Mouse (Mus musculus): ENCODE data around the gene Snrpd2. TPM values are rescaled to one million over a fixed set of nuclear protein-coding genes. Genes with fewer than 3 reads are reported as not detected.

The Snrpd2 gene
- polyA plus RNA-seq, 1 experiment = 19.0 TPM

- no peak for DNase-seq (ENCODE audit: low read depth in 1 of 2, low spot score in 2 of 2)
- peaks cover 5% of the 10 kb centered on the region for H3K4me1 ChIP-seq (ENCODE audit: control insufficient read depth, insufficient read depth, insufficient read length)
- H3K27ac ChIP-seq (ENCODE audit: insufficient read depth, low read length) = no peak overlapping the region
- no peak overlapping the region for H3K4me3 ChIP-seq (ENCODE audit: extremely low read depth, insufficient read depth, insufficient read length)
- H3K36me3 ChIP-seq (ENCODE audit: control insufficient read depth, insufficient read depth, low read length) = no peaks in the 10 kb centered on the region
- WGBS = 94% methylated on average over 8 of the region's 8 CpGs
- TF ChIP-seq POLR2A (IDR thresholded peaks at IDR 0.05; ENCODE audit: low read depth, low read length) (no peak), CTCF (IDR thresholded peaks at IDR 0.05; ENCODE audit: extremely low read depth, insufficient read depth, insufficient read length, insufficient replicate concordance) (no peak)
- 0 out of 2 replicates have a peak, but pooled peaks cover 4% of the 10 kb centered on the region for H3K27me3 ChIP-seq (ENCODE audit: control insufficient read depth, insufficient read depth, low read length)
Observed at GRCm38 (mm10) chr7:19119083-19119482, 30.4 kb upstream of the Snrpd2 start.

- H3K4me3 ChIP-seq (ENCODE audit: extremely low read depth, insufficient read depth, insufficient read length) = peak within 1 kb of the TSS; percentile 84
- no peaks in the 10 kb centered on the region for H3K36me3 ChIP-seq (ENCODE audit: control insufficient read depth, insufficient read depth, low read length)
- TF ChIP-seq CTCF (IDR thresholded peaks at IDR 0.05; ENCODE audit: extremely low read depth, insufficient read depth, insufficient read length, insufficient replicate concordance) (no peak), POLR2A (IDR thresholded peaks at IDR 0.05; ENCODE audit: low read depth, low read length) (peak; percentile 90)
- peaks cover 5% of the 10 kb centered on the region for H3K4me1 ChIP-seq (ENCODE audit: control insufficient read depth, insufficient read depth, insufficient read length)
- H3K27ac ChIP-seq (ENCODE audit: insufficient read depth, low read length) = peak within 1 kb of the TSS; percentile 34; the same call in 1 of the 2 replicates
- WGBS = under 1% methylated on average over 34 of the region's 34 CpGs
- peak; percentile 93 to 96 for DNase-seq (ENCODE audit: low read depth in 1 of 2, low spot score in 2 of 2)
- H3K27me3 ChIP-seq (ENCODE audit: control insufficient read depth, insufficient read depth, low read length) = 0 out of 2 replicates have a peak, but pooled peaks cover 4% of the 10 kb centered on the region
Observed at GRCm38 (mm10) chr7:19119631-19120429, 29.7 kb upstream of the Snrpd2 start, which contains the start of gene Fbxo46. Fbxo46 (plus strand) TSS chr7:19119859.

GRCm38 (mm10) chr7:19121686-19122085, 27.8 kb upstream of the Snrpd2 start:
- Histone ChIP-seq H3K27me3 (ENCODE audit: control insufficient read depth, insufficient read depth, low read length) (0 out of 2 replicates have a peak, but pooled peaks cover 4% of the 10 kb centered on the region), H3K36me3 (ENCODE audit: control insufficient read depth, insufficient read depth, low read length) (0 out of 2 replicates have a peak, but pooled peaks cover 2% of the 10 kb centered on the region), H3K4me3 (ENCODE audit: extremely low read depth, insufficient read depth, insufficient read length) (no peak overlapping the region), H3K27ac (ENCODE audit: insufficient read depth, low read length) (no peak overlapping the region), H3K4me1 (ENCODE audit: control insufficient read depth, insufficient read depth, insufficient read length) (peaks cover 5% of the 10 kb centered on the region)
- no peak for DNase-seq (ENCODE audit: low read depth in 1 of 2, low spot score in 2 of 2)
- no peak for TF ChIP-seq POLR2A (IDR thresholded peaks at IDR 0.05; ENCODE audit: low read depth, low read length)
- TF ChIP-seq CTCF (IDR thresholded peaks at IDR 0.05; ENCODE audit: extremely low read depth, insufficient read depth, insufficient read length, insufficient replicate concordance) = no peak
- 85% methylated on average over 4 of the region's 4 CpGs for WGBS

- Histone ChIP-seq H3K27ac (ENCODE audit: insufficient read depth, low read length) (no peak overlapping the region), H3K4me3 (ENCODE audit: extremely low read depth, insufficient read depth, insufficient read length) (no peak overlapping the region), H3K4me1 (ENCODE audit: control insufficient read depth, insufficient read depth, insufficient read length) (no peaks in the 10 kb centered on the region; the same call in 1 of the 2 replicates), H3K27me3 (ENCODE audit: control insufficient read depth, insufficient read depth, low read length) (no peaks in the 10 kb centered on the region), H3K36me3 (ENCODE audit: control insufficient read depth, insufficient read depth, low read length) (peaks cover 4% of the 10 kb centered on the region; the same call in 1 of the 2 replicates)
- no peak for DNase-seq (ENCODE audit: low read depth in 1 of 2, low spot score in 2 of 2)
- TF ChIP-seq CTCF (IDR thresholded peaks at IDR 0.05; ENCODE audit: extremely low read depth, insufficient read depth, insufficient read length, insufficient replicate concordance) (no peak), POLR2A (IDR thresholded peaks at IDR 0.05; ENCODE audit: low read depth, low read length) (no peak)
- 93% methylated on average over 6 of the region's 6 CpGs for WGBS
Observed at GRCm38 (mm10) chr7:19124713-19125112, 24.8 kb upstream of the Snrpd2 start.

GRCm38 (mm10) chr7:19127744-19128143, 21.8 kb upstream of the Snrpd2 start:
- 89% methylated on average over 5 of the region's 5 CpGs for WGBS
- no peak for DNase-seq (ENCODE audit: low read depth in 1 of 2, low spot score in 2 of 2)
- H3K36me3 ChIP-seq (ENCODE audit: control insufficient read depth, insufficient read depth, low read length) = peaks cover 4% of the 10 kb centered on the region; the same call in 1 of the 2 replicates
- TF ChIP-seq CTCF (IDR thresholded peaks at IDR 0.05; ENCODE audit: extremely low read depth, insufficient read depth, insufficient read length, insufficient replicate concordance) (no peak), POLR2A (IDR thresholded peaks at IDR 0.05; ENCODE audit: low read depth, low read length) (no peak)
- H3K4me3 ChIP-seq (ENCODE audit: extremely low read depth, insufficient read depth, insufficient read length) = no peak overlapping the region
- no peaks in the 10 kb centered on the region for H3K27me3 ChIP-seq (ENCODE audit: control insufficient read depth, insufficient read depth, low read length)
- peaks cover 5% of the 10 kb centered on the region for H3K4me1 ChIP-seq (ENCODE audit: control insufficient read depth, insufficient read depth, insufficient read length)
- no peak overlapping the region for H3K27ac ChIP-seq (ENCODE audit: insufficient read depth, low read length)

GRCm38 (mm10) chr7:19129396-19129795, 20.1 kb upstream of the Snrpd2 start:
- TF ChIP-seq CTCF (IDR thresholded peaks at IDR 0.05; ENCODE audit: extremely low read depth, insufficient read depth, insufficient read length, insufficient replicate concordance) (no peak), POLR2A (IDR thresholded peaks at IDR 0.05; ENCODE audit: low read depth, low read length) (no peak)
- Histone ChIP-seq H3K36me3 (ENCODE audit: control insufficient read depth, insufficient read depth, low read length) (peaks cover 4% of the 10 kb centered on the region; the same call in 1 of the 2 replicates), H3K27me3 (ENCODE audit: control insufficient read depth, insufficient read depth, low read length) (no peaks in the 10 kb centered on the region), H3K4me3 (ENCODE audit: extremely low read depth, insufficient read depth, insufficient read length) (no peak overlapping the region), H3K4me1 (ENCODE audit: control insufficient read depth, insufficient read depth, insufficient read length) (peaks cover 5% of the 10 kb centered on the region), H3K27ac (ENCODE audit: insufficient read depth, low read length) (no peak overlapping the region)
- no peak for DNase-seq (ENCODE audit: low read depth in 1 of 2, low spot score in 2 of 2)
- WGBS = 82% methylated on average over 5 of the region's 5 CpGs

Data from spleen, adult 2 months (tissue).